18 mouse cellular contexts compared by ENCODE assay signal in the genomic region with DNA sequence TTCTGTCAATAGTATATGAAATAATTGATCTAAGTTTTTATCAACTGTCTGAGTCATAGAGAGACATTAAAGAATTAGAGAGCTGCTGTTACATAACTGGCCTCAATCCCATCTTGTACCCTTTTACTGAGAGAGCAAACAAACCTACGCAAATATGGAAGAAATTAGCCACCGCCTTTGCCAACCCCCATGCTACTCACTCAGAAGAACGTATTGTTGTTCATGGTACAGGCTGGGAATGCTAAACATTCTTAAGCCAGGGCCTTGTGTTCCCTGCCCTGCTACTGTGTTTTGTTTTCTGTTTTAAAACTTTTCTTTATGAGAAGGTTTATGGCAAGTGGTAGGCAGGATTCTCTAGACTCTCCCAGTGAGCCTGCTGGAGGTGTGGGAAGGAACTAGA.
"Had no signal": no experiment of that assay in that cellular context is flagged by ENCODE, and none has a peak within 500 bp of the region (broad histone marks: within the 10 kb centered on the region; RNA-seq: fewer than 3 reads in every experiment).

No protein-coding gene starts in this region.

- H3K4me2 ChIP-seq: lung, embryonic 14.5 days; midbrain, embryonic 12.5 days; neural tube, embryonic 13.5 days; neural tube, embryonic 15.5 days had no signal

- H3K27me3 ChIP-seq: midbrain, embryonic 12.5 days; neural tube, embryonic 13.5 days; neural tube, embryonic 15.5 days had no signal

- H3K4me1 ChIP-seq: midbrain, embryonic 10.5 days; midbrain, embryonic 12.5 days; neural tube, embryonic 13.5 days; neural tube, embryonic 15.5 days had no signal

- H3K9me3 ChIP-seq: midbrain, embryonic 10.5 days; midbrain, embryonic 12.5 days; neural tube, embryonic 13.5 days; neural tube, embryonic 15.5 days had no signal

- DNase-seq: lung, embryonic 14.5 days; lung, postnatal 10 days; lung, postnatal 4 days; midbrain, embryonic 14.5 days; retina, postnatal 1 day; right cerebral cortex, adult 18-20 months; right cerebral cortex, postnatal 25 days; right cerebral cortex, postnatal 4 days; spleen, adult 18-20 months; thymus, adult 18-20 months; thymus, postnatal 14 days; thymus, postnatal 36 days had no signal

- H3K9ac ChIP-seq: lung, embryonic 14.5 days; midbrain, embryonic 12.5 days; neural tube, embryonic 13.5 days; neural tube, embryonic 15.5 days had no signal

- H3K4me3 ChIP-seq: midbrain, embryonic 10.5 days; midbrain, embryonic 12.5 days; myocyte; neural tube, embryonic 13.5 days; neural tube, embryonic 15.5 days had no signal

- ATAC-seq: midbrain, embryonic 16.5 days had no signal

- H3K36me3 ChIP-seq: midbrain, embryonic 10.5 days; midbrain, embryonic 12.5 days; neural tube, embryonic 13.5 days; neural tube, embryonic 15.5 days had no signal

- H3K27ac ChIP-seq: midbrain, embryonic 10.5 days; midbrain, embryonic 12.5 days; neural tube, embryonic 13.5 days; neural tube, embryonic 15.5 days had no signal
